Mouse (Mus musculus): ENCODE measurements around the gene Fastkd2. TPM values are rescaled to one million over a fixed set of nuclear protein-coding genes. Genes with fewer than 3 reads are reported as not detected.
A peak's percentile ranks its signal among the peaks of the same experiment; 100 is the strongest.

Gene Fastkd2
- polyA plus RNA-seq (2015; fragmentation: Nextera tagmentation; extraction: Ambion mirVana) = 46.1 and 55.2 TPM in 2 replicates

GRCm38 (mm10) chr1:63730240-63730771 lies at the start of gene Fastkd2, which contains the start of gene Mdh1b:
Fastkd2 (plus strand) TSS chr1:63730614.
Mdh1b (minus strand) TSS chr1:63730318.
- H3K4me2 ChIP-seq (ENCODE audit: low read depth, low read length) = peak within 1 kb of the TSS; percentile 73
- H3K4me3 ChIP-seq (ENCODE audit: low read length) = peak within 1 kb of the TSS; percentile 73
- peaks cover 15% of the 10 kb centered on the region for H3K4me1 ChIP-seq (replicated peaks; ENCODE audit: control insufficient read depth, insufficient read depth, low read length)
- H3K9me3 ChIP-seq (ENCODE audit: control insufficient read depth, low read length) = no peaks in the 10 kb centered on the region
- under 1% methylated on average over 31 of the region's 31 CpGs for WGBS
- peak; percentile 96 for ATAC-seq (ENCODE audit: low read depth)
- H3K27ac ChIP-seq (ENCODE audit: low read length) = no peak within 1 kb of the TSS
- peak within 1 kb of the TSS; percentile 72 for H3K9ac ChIP-seq (ENCODE audit: low read length)
- no peaks in the 10 kb centered on the region for H3K27me3 ChIP-seq (ENCODE audit: control insufficient read depth, insufficient read depth, low read depth, low read length)
- no peaks in the 10 kb centered on the region for H3K36me3 ChIP-seq (ENCODE audit: control insufficient read depth, insufficient read depth, low read length)

DNA sequence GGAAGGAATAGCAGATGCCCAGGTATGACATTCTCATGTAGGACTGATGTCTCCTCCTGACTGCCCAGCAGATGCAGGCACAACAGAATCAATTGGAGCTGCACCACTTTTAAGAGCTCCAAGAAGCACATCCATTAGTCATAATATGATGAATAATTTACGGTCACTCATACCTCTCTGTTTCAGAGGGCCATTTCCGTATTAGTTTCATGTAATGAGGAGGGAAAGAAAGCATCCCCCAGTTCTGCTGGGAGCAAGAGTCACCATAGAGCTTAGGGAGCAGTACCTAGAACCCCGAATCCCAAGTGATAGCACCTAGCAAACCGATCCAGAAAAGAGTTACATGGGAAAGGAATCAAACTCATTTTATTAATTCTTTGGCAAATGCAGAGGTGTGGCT lies 43.6 kb upstream of the Fastkd2 start, which contains the start of gene Dytn:
Gene Dytn (minus strand): TSS at position 101 of the 400 bp plus-strand sequence.
- Histone ChIP-seq H3K9me3 (ENCODE audit: control insufficient read depth, low read length) (no peaks in the 10 kb centered on the region), H3K9ac (ENCODE audit: low read length) (no peak within 1 kb of the TSS), H3K4me3 (ENCODE audit: low read length) (no peak within 1 kb of the TSS), H3K27ac (ENCODE audit: low read length) (no peak within 1 kb of the TSS), H3K4me1 (replicated peaks; ENCODE audit: control insufficient read depth, insufficient read depth, low read length) (no peaks in the 10 kb centered on the region), H3K4me2 (ENCODE audit: low read depth, low read length) (no peak within 1 kb of the TSS), H3K27me3 (ENCODE audit: control insufficient read depth, insufficient read depth, low read depth, low read length) (no peaks in the 10 kb centered on the region), H3K36me3 (ENCODE audit: control insufficient read depth, insufficient read depth, low read length) (no peaks in the 10 kb centered on the region)
- 83% methylated on average over 4 of the region's 4 CpGs for WGBS
- ATAC-seq (ENCODE audit: low read depth) = no peak

GRCm38 (mm10) chr1:63696861-63697260 lies 33.6 kb upstream of the Fastkd2 start:
- no peaks in the 10 kb centered on the region for H3K36me3 ChIP-seq (ENCODE audit: control insufficient read depth, insufficient read depth, low read length)
- no peak for ATAC-seq (ENCODE audit: low read depth)
- H3K4me3 ChIP-seq (ENCODE audit: low read length) = no peak overlapping the region
- H3K4me2 ChIP-seq (ENCODE audit: low read depth, low read length) = no peak overlapping the region
- no peaks in the 10 kb centered on the region for H3K9me3 ChIP-seq (ENCODE audit: control insufficient read depth, low read length)
- H3K9ac ChIP-seq (ENCODE audit: low read length) = no peak overlapping the region
- no peaks in the 10 kb centered on the region for H3K4me1 ChIP-seq (replicated peaks; ENCODE audit: control insufficient read depth, insufficient read depth, low read length)
- no peak overlapping the region for H3K27ac ChIP-seq (ENCODE audit: low read length)
- WGBS = 62% methylated on average over 3 of the region's 3 CpGs
- no peaks in the 10 kb centered on the region for H3K27me3 ChIP-seq (ENCODE audit: control insufficient read depth, insufficient read depth, low read depth, low read length)

- 36% methylated on average over 5 of the region's 5 CpGs for WGBS
- ATAC-seq (ENCODE audit: low read depth) = peak; percentile 87
- no peaks in the 10 kb centered on the region for H3K36me3 ChIP-seq (ENCODE audit: control insufficient read depth, insufficient read depth, low read length)
These were observed 24.7 kb upstream of the Fastkd2 start for GRCm38 (mm10) chr1:63705733-63706132.

GRCm38 (mm10) chr1:63708876-63709275 lies 21.5 kb upstream of the Fastkd2 start:
- Histone ChIP-seq H3K4me1 (replicated peaks; ENCODE audit: control insufficient read depth, insufficient read depth, low read length) (no peaks in the 10 kb centered on the region), H3K36me3 (ENCODE audit: control insufficient read depth, insufficient read depth, low read length) (no peaks in the 10 kb centered on the region), H3K27me3 (ENCODE audit: control insufficient read depth, insufficient read depth, low read depth, low read length) (no peaks in the 10 kb centered on the region), H3K4me3 (ENCODE audit: low read length) (no peak overlapping the region), H3K4me2 (ENCODE audit: low read depth, low read length) (no peak overlapping the region), H3K27ac (ENCODE audit: low read length) (no peak overlapping the region), H3K9ac (ENCODE audit: low read length) (no peak overlapping the region), H3K9me3 (ENCODE audit: control insufficient read depth, low read length) (no peaks in the 10 kb centered on the region)
- WGBS = 70% methylated on average over 3 of the region's 3 CpGs
- no peak for ATAC-seq (ENCODE audit: low read depth)

More at GRCm38 (mm10) chr1:63705733-63706132, 24.7 kb upstream of the Fastkd2 start:
- Histone ChIP-seq H3K9ac (ENCODE audit: low read length) (no peak overlapping the region), H3K4me1 (replicated peaks; ENCODE audit: control insufficient read depth, insufficient read depth, low read length) (no peaks in the 10 kb centered on the region), H3K4me2 (ENCODE audit: low read depth, low read length) (no peak overlapping the region), H3K27me3 (ENCODE audit: control insufficient read depth, insufficient read depth, low read depth, low read length) (no peaks in the 10 kb centered on the region), H3K4me3 (ENCODE audit: low read length) (no peak overlapping the region), H3K27ac (ENCODE audit: low read length) (no peak overlapping the region), H3K9me3 (ENCODE audit: control insufficient read depth, low read length) (no peaks in the 10 kb centered on the region)

GRCm38 (mm10) chr1:63720161-63720560 lies 10.3 kb upstream of the Fastkd2 start:
- no peaks in the 10 kb centered on the region for H3K36me3 ChIP-seq (ENCODE audit: control insufficient read depth, insufficient read depth, low read length)
- H3K4me2 ChIP-seq (ENCODE audit: low read depth, low read length) = no peak overlapping the region
- H3K9ac ChIP-seq (ENCODE audit: low read length) = no peak overlapping the region
- ATAC-seq (ENCODE audit: low read depth) = no peak
- H3K27ac ChIP-seq (ENCODE audit: low read length) = no peak overlapping the region
- WGBS = 80% methylated on average over 7 of the region's 7 CpGs
- no peaks in the 10 kb centered on the region for H3K9me3 ChIP-seq (ENCODE audit: control insufficient read depth, low read length)
- H3K27me3 ChIP-seq (ENCODE audit: control insufficient read depth, insufficient read depth, low read depth, low read length) = no peaks in the 10 kb centered on the region
- H3K4me1 ChIP-seq (replicated peaks; ENCODE audit: control insufficient read depth, insufficient read depth, low read length) = no peaks in the 10 kb centered on the region
- no peak overlapping the region for H3K4me3 ChIP-seq (ENCODE audit: low read length)

GRCm38 (mm10) chr1:63729796-63730195 lies 618 bp upstream of the Fastkd2 start:
- Histone ChIP-seq H3K4me1 (replicated peaks; ENCODE audit: control insufficient read depth, insufficient read depth, low read length) (peaks cover 15% of the 10 kb centered on the region), H3K27me3 (ENCODE audit: control insufficient read depth, insufficient read depth, low read depth, low read length) (no peaks in the 10 kb centered on the region), H3K27ac (ENCODE audit: low read length) (no peak overlapping the region), H3K36me3 (ENCODE audit: control insufficient read depth, insufficient read depth, low read length) (no peaks in the 10 kb centered on the region), H3K4me2 (ENCODE audit: low read depth, low read length) (peak overlapping the region; percentile 56), H3K4me3 (ENCODE audit: low read length) (peak overlapping the region; percentile 73), H3K9ac (ENCODE audit: low read length) (peak overlapping the region; percentile 72), H3K9me3 (ENCODE audit: control insufficient read depth, low read length) (no peaks in the 10 kb centered on the region)
- ATAC-seq (ENCODE audit: low read depth) = no peak
- 49% methylated on average over 8 of the region's 8 CpGs for WGBS

DNA sequence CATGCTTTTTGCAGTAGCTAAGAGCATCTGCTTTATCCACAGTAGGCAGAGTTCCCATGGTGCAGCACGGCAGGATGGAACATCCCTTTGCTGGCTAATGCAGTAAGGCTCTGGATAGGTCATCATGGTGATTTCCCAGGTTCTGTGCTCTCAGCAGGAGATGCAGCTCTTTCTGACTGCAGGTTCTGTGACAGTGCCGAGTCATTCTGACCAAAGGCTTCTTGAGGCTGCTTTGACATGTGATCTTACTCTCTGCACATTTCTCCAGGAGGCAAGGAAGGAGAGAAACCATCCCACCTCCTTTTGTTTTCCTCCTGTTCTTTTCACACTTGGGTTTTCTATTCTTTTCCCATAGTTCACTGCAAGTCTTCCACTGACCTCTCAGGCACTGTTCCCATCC lies 25.6 kb downstream of the Fastkd2 start:
- H3K27me3 ChIP-seq (ENCODE audit: control insufficient read depth, insufficient read depth, low read depth, low read length) = no peaks in the 10 kb centered on the region
- peaks cover 5% of the 10 kb centered on the region; the same call in 1 of the 2 replicates for H3K36me3 ChIP-seq (ENCODE audit: control insufficient read depth, insufficient read depth, low read length)
- WGBS = 55% methylated on average over 2 of the region's 2 CpGs
- H3K9me3 ChIP-seq (ENCODE audit: control insufficient read depth, low read length) = no peaks in the 10 kb centered on the region
- H3K9ac ChIP-seq (ENCODE audit: low read length) = no peak overlapping the region
- H3K4me3 ChIP-seq (ENCODE audit: low read length) = no peak overlapping the region
- H3K4me1 ChIP-seq (replicated peaks; ENCODE audit: control insufficient read depth, insufficient read depth, low read length) = no peaks in the 10 kb centered on the region
- no peak overlapping the region for H3K4me2 ChIP-seq (ENCODE audit: low read depth, low read length)
- H3K27ac ChIP-seq (ENCODE audit: low read length) = no peak overlapping the region
- no peak for ATAC-seq (ENCODE audit: low read depth)

DNA sequence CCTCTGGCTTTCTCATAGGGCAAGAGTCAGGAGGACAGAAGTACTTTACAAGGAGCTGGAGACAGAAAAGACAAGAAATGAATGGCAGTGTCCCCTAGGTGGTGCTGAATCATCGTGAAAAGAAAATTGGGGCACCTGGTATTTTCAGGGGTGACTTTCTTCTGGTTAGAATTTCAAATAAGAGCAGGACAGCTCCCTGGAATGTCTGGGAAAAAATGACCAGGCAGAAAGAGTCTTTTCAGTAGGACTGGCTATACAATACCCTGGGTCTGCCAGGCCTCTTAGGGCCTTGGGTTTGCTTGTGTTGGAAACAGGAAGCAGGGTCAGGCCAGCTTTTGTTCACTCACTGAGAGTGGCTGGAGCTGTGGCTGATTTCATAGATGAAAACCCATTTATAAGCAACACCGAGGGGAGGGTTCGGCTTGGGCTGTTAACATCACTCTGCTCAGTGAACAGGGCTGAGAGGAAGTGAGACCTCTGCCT lies 32.8 kb downstream of the Fastkd2 start:
- 19% methylated on average over 3 of the region's 3 CpGs for WGBS
- no peak overlapping the region for H3K4me2 ChIP-seq (ENCODE audit: low read depth, low read length)
- H3K9me3 ChIP-seq (ENCODE audit: control insufficient read depth, low read length) = no peaks in the 10 kb centered on the region
- no peaks in the 10 kb centered on the region for H3K36me3 ChIP-seq (ENCODE audit: control insufficient read depth, insufficient read depth, low read length)
- 0 out of 2 replicates have a peak overlapping the region, but pooled peaks have one; percentile 12 for H3K27ac ChIP-seq (ENCODE audit: low read length)
- no peak overlapping the region for H3K4me3 ChIP-seq (ENCODE audit: low read length)
- no peaks in the 10 kb centered on the region for H3K27me3 ChIP-seq (ENCODE audit: control insufficient read depth, insufficient read depth, low read depth, low read length)
- no peaks in the 10 kb centered on the region; the same call in 1 of the 2 replicates for H3K4me1 ChIP-seq (replicated peaks; ENCODE audit: control insufficient read depth, insufficient read depth, low read length)
- ATAC-seq (ENCODE audit: low read depth) = peak; percentile 72
- H3K9ac ChIP-seq (ENCODE audit: low read length) = no peak overlapping the region
